Mouse (Mus musculus): ENCODE data around the gene Phip. TPM values are rescaled to one million over a fixed set of nuclear protein-coding genes. Genes with fewer than 3 reads are reported as not detected.

Phip gene
- 9.0 TPM for polyA plus RNA-seq (2014; fragmentation: Illumina TruSeq; extraction: RNeasy Lipid Tissue Mini Kit (QIAGEN cat#74804); ENCODE audit: low read depth, low replicate concordance)

GRCm38 (mm10) chr9:82975342-82976215 is at the start of gene Phip:
Gene Phip, minus strand, starts transcription at chr9:82975516.

GRCm38 (mm10) chr9:82829007-82829689 is 146.2 kb downstream of the Phip start, which contains the start of gene Irak1bp1:
Gene Irak1bp1, plus strand, starts transcription at chr9:82829540.

Other genes with a start within 250 kb of the Phip start
- gene Irak1bp1, start 146.0 kb downstream of the Phip start, polyA plus RNA-seq (2014; fragmentation: Illumina TruSeq; extraction: RNeasy Lipid Tissue Mini Kit (QIAGEN cat#74804); ENCODE audit: low read depth, low replicate concordance): 3.6 TPM
- gene Hmgn3, start 171.2 kb upstream of the Phip start, polyA plus RNA-seq (2014; fragmentation: Illumina TruSeq; extraction: RNeasy Lipid Tissue Mini Kit (QIAGEN cat#74804); ENCODE audit: low read depth, low replicate concordance): 19.0 TPM